In the genomic region with DNA sequence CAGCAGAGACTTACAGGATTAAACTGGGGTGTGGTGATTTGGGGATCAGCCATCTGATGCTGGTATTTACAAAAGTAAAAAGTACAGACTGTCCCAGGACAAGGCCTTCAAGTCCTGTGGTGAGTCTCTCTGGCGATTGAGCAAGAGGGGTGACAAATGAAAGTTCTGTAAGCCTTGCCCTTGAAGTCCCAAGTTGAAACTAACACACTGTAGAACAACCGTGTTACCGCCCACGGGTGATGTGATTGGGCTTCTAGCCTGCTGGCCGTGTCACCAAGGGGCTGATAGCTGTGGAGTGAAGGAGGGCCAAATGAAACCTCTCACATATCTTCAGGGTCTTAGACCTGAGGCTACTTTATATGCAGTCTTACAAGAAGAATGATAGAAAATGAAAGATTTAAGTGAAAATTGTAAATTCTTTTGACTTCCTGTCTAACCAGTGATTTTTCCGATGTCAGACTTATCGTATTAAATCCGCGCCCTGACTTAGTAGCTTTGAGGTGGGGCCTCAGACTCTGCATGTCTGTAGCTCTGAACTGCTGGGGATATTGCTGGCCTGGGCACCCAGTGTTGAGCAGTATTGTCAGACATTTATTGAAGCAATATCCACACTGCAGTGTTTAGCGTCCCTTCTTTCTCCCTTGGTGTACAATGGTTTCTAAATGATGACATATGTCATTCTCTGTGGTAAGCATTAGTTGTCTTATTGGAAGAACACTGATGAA, we compare ENCODE assay signal across 9 mouse cellular contexts.
A peak's percentile ranks its signal among the peaks of the same experiment; 100 is the strongest.
DNase-seq lines count a peak whose midpoint lies in the region; ATAC-seq and TF ChIP-seq lines count a peak whose summit lies in the region.
"Had no signal": no experiment of that assay in that cellular context is flagged by ENCODE, and none has a peak within 500 bp of the region (broad histone marks: within the 10 kb centered on the region; RNA-seq: fewer than 3 reads in every experiment).

No protein-coding gene starts in this region.

- no peak overlapping the region for H3K4me3 ChIP-seq in heart, adult 2 months
- H3K4me3 ChIP-seq: limb, embryonic 13.5 days had no signal

- 51% methylated on average over 10 of the region's 10 CpGs for WGBS in heart, adult 2 months

- DNase-seq in CD4-positive helper T cell, adult 2 months (ENCODE audit: low read depth, low spot score): peak; percentile 75
- DNase-seq in heart, adult 2 months: peak; percentile 71 to 80
- DNase-seq in lung, postnatal 25 days (ENCODE audit: low spot score): peak; percentile 92
- no peak for DNase-seq in Muller cell, postnatal 12 days (ENCODE audit: inconsistent ontology term)
- DNase-seq in retina, postnatal 1 day: no peak
- DNase-seq in cerebellum, adult 18-20 months: no peak
- DNase-seq in layer of hippocampus, postnatal 10 days (ENCODE audit: low spot score in 2 of 2): no peak

- peaks cover 1% of the 10 kb centered on the region; the same call in 1 of the 2 replicates for H3K79me2 ChIP-seq in heart, adult 2 months (replicated peaks; ENCODE audit: control insufficient read depth, insufficient read depth, low read length)

- peak overlapping the region; percentile 60 for H3K27ac ChIP-seq in heart, adult 2 months
- H3K27ac ChIP-seq: limb, embryonic 13.5 days had no signal

- intact Hi-C loops in heart, adult 2 months (cut with DNase I): loop anchor here (5.0 kb wide), 1 partner anchor 63 kb away; the partner anchor contains the start of gene Cblb

- no peak for TF ChIP-seq POLR2A in heart, adult 2 months (IDR thresholded peaks at IDR 0.05; ENCODE audit: insufficient read depth, low read depth, low read length)

- H3K36me3 ChIP-seq in heart, adult 2 months (ENCODE audit: control insufficient read depth, insufficient read depth, low read length): peaks cover 20% of the 10 kb centered on the region

- H3K4me1 ChIP-seq in heart, adult 2 months (ENCODE audit: control insufficient read depth, insufficient read depth, low read length): peaks cover 19% of the 10 kb centered on the region

- peak; percentile 88; the same call in 1 of the 2 replicates for TF ChIP-seq EP300 in heart, adult 2 months (IDR thresholded peaks at IDR 0.05; ENCODE audit: insufficient read depth, low read depth, low read length)

- H3K9ac ChIP-seq in heart, adult 2 months (ENCODE audit: low read depth, low read length): no peak overlapping the region
- H3K9ac ChIP-seq: limb, embryonic 13.5 days had no signal

- ATAC-seq in activated CD4-positive, CD25-positive, alpha-beta regulatory T cell, adult 4 months: peak; percentile 76

- no peaks in the 10 kb centered on the region for H3K27me3 ChIP-seq in heart, adult 2 months (ENCODE audit: control insufficient read depth, insufficient read depth, low read length)
- H3K27me3 ChIP-seq: limb, embryonic 13.5 days had no signal

- TF ChIP-seq CTCF in heart, adult 2 months (IDR thresholded peaks at IDR 0.05): no peak

Comparison
In these comparisons a context has a peak if more than half of its experiments do, and no peak if none do; other contexts are left out.
1. DNase-seq: peak in CD4-positive helper T cell, adult 2 months (single experiment), heart, adult 2 months (2 of 2) and lung, postnatal 25 days (single experiment); none in Muller cell, postnatal 12 days (single experiment), retina, postnatal 1 day (single experiment), cerebellum, adult 18-20 months (0 of 2) and layer of hippocampus, postnatal 10 days (0 of 2).